Mouse (Mus musculus) hindbrain, postnatal 0 days (tissue): Measurements from ENCODE around the gene Ip6k1. TPM values are rescaled to one million over a fixed set of nuclear protein-coding genes. Genes with fewer than 3 reads are reported as not detected.

Source experiments
- ATAC-seq: fragments of 200-750 bp; cut with Nextera tagmentation; 2 replicates; pipeline ENCODE4 v1.8.0; 2017; ENCODE audit warnings: mild to moderate bottlenecking, moderate TSS enrichment, moderate library complexity
- DNase-seq: peaks from one replicate; pipeline ENCODE4 v3.0.0-alpha.2; 2015; ENCODE audit warnings: low spot score
- H3K27ac ChIP-seq: fragments of 300-500 bp; sonication (generic); 2 replicates; pipeline ENCODE4 v1.5.1; 2014; ENCODE audit warnings: mild to moderate bottlenecking
- H3K27me3 ChIP-seq: fragments of 300-500 bp; sonication (generic); 2 replicates; pipeline ENCODE4 v1.6.1; 2014; ENCODE audit warnings: low read length, mixed read lengths; ENCODE audit not compliant: insufficient read depth
- H3K36me3 ChIP-seq: fragments of 300-500 bp; sonication (generic); 2 replicates; pipeline ENCODE4 v1.6.1; 2014; ENCODE audit warnings: low read length, mixed read lengths; ENCODE audit not compliant: insufficient read depth
- H3K4me1 ChIP-seq: fragments of 300-500 bp; sonication (generic); 2 replicates; pipeline ENCODE4 v1.6.1; 2014; ENCODE audit warnings: antibody characterized with exemption, low read length, mixed read lengths; ENCODE audit not compliant: insufficient read depth
- H3K4me2 ChIP-seq: fragments of 300-500 bp; sonication (generic); 2 replicates; pipeline ENCODE4 v1.6.1; 2014; ENCODE audit warnings: low read depth, mild to moderate bottlenecking, low read length, moderate library complexity, mixed read lengths
- H3K4me3 ChIP-seq: fragments of 300-500 bp; sonication (generic); 2 replicates; pipeline ENCODE4 v1.5.1; 2014; ENCODE audit warnings: low read length
- H3K9ac ChIP-seq: fragments of 300-500 bp; sonication (generic); replicated peaks from 2 replicates; pipeline ENCODE4 v1.6.1; 2014; ENCODE audit warnings: mild to moderate bottlenecking, low read length, moderate library complexity, mixed read lengths
- H3K9me3 ChIP-seq: fragments of 300-500 bp; sonication (generic); 2 replicates; pipeline ENCODE4 v1.6.1; 2016; ENCODE audit warnings: low read length, mixed read lengths
- CTCF ChIP-seq: IDR thresholded peaks from 2 replicates; pipeline ENCODE4 v1.5.1; 2016; ENCODE audit warnings: antibody characterized with exemption, control low read depth, low read depth
- WGBS: fragments of 180-500 bp; shearing (Covaris S2); extraction: QIAGEN DNeasy Blood & Tissue Kit; methylation state at CpG from one replicate; pipeline ENCODE4 v1.1.7; 2014; 5-methylcytosine and 5-hydroxymethylcytosine counted together
- polyA plus RNA-seq: library from polyadenylated mRNA; unstranded; fragments of >200 nt; fragmentation: Nextera tagmentation; extraction: Ambion mirVana; gene quantifications from 2 replicates; pipeline ENCODE4 v1.2.1, GENCODE M21; 2015
- total RNA-seq: library from RNA; depleted of rRNA; stranded (reverse); fragments of >200 nt; gene quantifications from 2 replicates; pipeline ENCODE4 v1.2.3, GENCODE M21; 2014

Gene Ip6k1
- total and polyA plus RNA-seq, 2 experiments from 2014 or later: 83.6 to 258 TPM

DNA sequence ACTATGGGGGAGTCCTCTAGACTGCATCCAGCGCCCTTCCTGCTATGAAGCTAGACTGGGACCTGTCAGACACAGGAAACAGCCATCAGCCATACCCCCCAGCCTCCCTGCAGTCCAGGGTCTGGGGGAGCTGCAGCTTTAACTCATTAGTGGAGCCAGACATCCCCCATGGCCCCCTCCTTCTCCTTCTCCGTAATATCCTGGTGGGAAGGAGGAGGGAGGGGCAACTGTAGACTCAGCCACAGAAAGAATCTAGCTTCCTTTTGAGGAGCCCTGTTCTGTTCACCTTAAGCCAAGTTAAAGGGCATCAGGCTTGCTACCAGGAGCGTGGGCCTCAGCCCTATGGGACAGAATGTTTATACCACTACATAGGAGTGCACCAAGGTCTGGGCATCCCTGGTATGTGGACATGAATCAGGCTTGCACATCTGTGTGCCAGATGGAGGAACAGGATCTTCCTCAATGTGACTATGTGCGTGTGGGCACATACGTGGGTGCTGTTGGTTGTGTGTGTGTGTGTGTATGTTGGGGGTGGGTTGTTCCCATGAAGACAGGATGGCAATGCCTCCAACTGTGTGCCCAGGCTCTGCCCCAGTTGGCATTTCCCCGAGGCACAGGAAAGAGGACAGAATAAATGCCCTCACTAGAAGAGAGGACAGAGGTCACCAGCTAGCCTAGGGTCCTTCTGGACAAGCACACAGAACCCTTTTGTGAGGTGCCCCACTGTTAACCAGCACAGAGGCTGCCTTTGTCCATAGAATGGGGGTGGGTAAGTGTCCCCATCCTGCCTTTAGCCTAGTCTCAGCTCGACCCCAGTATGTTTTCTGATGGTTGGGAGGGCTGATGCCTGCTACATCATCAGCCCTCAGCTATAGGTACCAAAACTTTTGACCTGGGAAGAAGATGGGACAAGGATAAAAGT lies 20.4 kb upstream of the Ip6k1 start:
- Histone ChIP-seq H3K4me3 (no peak overlapping the region), H3K27ac (peak overlapping the region; percentile 79), H3K4me2 (peak overlapping the region; percentile 85; the same call in 1 of the 2 replicates), H3K27me3 (no peaks in the 10 kb centered on the region), H3K9ac (no peak overlapping the region), H3K36me3 (no peaks in the 10 kb centered on the region), H3K4me1 (peaks cover 10% of the 10 kb centered on the region; the same call in 1 of the 2 replicates), H3K9me3 (no peaks in the 10 kb centered on the region)
- no peak for TF ChIP-seq CTCF
- no peak for DNase-seq
- WGBS: 55% methylated on average over 6 of the region's 7 CpGs
- no peak for ATAC-seq

DNA sequence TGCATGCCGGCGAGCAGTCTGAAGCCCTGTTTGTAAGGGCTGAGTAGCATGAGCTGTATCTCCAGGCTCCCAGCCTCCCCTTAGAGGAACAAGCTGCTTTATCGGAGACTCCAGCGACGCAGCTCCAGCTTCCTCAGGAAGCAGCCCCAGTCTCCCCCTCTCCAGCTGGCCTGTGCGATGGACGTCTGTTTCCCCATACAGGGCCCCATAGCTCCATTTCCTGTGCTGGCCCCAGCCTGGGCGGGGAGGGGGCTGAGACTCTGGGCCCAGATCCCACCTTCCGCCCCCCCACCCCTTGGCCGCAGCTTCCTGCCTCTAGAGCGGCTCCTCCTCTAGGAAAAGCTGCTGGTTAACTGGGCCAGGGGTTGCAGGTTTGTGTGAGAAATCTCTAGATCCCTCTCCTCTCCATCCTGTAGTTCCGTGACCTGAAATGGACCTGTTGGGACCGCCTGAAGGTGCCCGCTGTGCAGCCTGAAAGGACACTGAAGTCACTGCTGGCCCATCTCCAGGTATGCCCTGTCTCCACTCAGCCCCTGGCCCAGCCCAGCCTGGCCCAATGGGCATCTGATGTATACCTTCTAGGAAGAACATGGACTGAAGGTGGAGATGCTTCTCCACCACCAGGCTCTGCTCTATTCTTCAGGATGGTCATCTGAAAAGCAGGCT lies 19.5 kb upstream of the Ip6k1 start, which contains the start of gene Gm20661:
Gene Gm20661, plus strand, starts transcription at position 378 of the 666 bp plus-strand sequence.
- Histone ChIP-seq H3K4me1 (peaks cover 10% of the 10 kb centered on the region; the same call in 1 of the 2 replicates), H3K9me3 (no peaks in the 10 kb centered on the region), H3K27ac (peak within 1 kb of the TSS; percentile 79), H3K9ac (peak within 1 kb of the TSS; percentile 37; the same call in 1 of the 2 replicates), H3K27me3 (no peaks in the 10 kb centered on the region), H3K4me2 (peak within 1 kb of the TSS; percentile 85; the same call in 1 of the 2 replicates), H3K36me3 (no peaks in the 10 kb centered on the region), H3K4me3 (no peak within 1 kb of the TSS)
- DNase-seq (peak; percentile 60), ATAC-seq (peak; percentile 43; the same call in 1 of the 2 replicates)
- WGBS: 39% methylated on average over 14 of the region's 14 CpGs
- no peak for TF ChIP-seq CTCF

DNA sequence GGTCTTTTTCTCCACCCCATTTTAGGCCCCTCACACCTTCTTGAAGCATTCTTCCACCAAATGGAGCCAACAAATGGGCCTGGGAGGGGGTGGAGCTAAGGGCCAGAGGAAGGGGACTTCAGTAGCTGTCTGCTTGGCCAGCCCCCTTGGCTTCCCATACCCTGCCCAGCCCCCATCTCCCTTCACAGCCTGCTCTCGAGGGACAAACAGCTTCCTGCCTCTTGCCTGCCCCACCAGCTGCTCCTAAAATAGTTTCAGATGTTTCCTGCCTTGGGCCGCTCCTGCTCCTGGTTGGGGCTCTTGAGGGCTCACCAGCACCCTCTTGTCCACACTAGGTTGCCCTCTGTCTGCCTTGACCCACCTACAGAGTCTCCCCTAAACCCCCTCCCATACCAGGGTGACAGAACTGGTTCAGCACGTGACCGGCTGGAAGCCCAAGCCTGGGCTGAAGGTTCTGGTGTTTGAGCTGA lies 18.8 kb upstream of the Ip6k1 start:
- no peak overlapping the region for H3K4me3 ChIP-seq
- no peaks in the 10 kb centered on the region for H3K27me3 ChIP-seq
- H3K27ac ChIP-seq: peak overlapping the region; percentile 79
- no peaks in the 10 kb centered on the region for H3K9me3 ChIP-seq
- peaks cover 10% of the 10 kb centered on the region; the same call in 1 of the 2 replicates for H3K4me1 ChIP-seq
- H3K4me2 ChIP-seq: peak overlapping the region; percentile 85; the same call in 1 of the 2 replicates
- no peak for TF ChIP-seq CTCF
- peak; percentile 51 for DNase-seq
- WGBS: 44% methylated on average over 4 of the region's 4 CpGs
- ATAC-seq: no peak
- no peak overlapping the region for H3K9ac ChIP-seq
- H3K36me3 ChIP-seq: no peaks in the 10 kb centered on the region

DNA sequence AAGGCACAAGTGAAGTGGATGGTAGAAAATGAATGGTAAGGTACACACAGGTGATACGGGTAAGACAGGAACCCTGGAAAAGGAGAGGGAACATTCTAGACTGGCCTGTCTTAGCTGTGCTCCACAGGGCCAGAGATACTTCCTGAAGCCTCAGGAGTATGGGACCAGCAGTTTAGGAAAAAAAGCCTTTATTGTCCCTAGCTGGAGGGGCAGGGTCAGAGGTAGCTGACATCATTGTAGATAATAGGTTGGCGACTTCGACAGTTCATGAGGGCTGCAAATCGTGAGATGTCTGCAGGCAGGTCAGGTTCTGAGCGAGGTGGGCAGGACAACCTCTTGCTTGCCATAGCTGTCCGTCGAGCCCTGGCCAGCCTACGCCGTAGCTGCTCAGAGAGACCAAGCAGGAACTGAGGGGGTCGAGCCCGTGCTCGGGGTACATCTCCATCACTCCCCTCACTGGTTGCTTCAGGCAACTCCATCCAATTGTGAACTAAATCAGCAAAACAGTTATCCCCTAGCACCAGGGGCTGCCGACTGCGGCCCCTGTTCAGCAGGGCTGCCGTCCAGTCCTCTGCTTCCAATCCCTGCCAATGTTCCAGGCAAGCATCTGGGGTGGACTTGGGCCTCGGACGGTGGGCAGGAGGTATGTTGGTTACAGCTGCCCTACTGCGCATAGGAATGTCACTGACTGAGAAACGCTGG lies 18.1 kb upstream of the Ip6k1 start:
- no peak overlapping the region for H3K9ac ChIP-seq
- H3K4me1 ChIP-seq: peaks cover 10% of the 10 kb centered on the region; the same call in 1 of the 2 replicates
- 71% methylated on average over 19 of the region's 19 CpGs for WGBS
- peak overlapping the region; percentile 79 for H3K27ac ChIP-seq
- H3K9me3 ChIP-seq: no peaks in the 10 kb centered on the region
- H3K4me2 ChIP-seq: peak overlapping the region; percentile 85
- DNase-seq (no peak), ATAC-seq (no peak)
- no peak for TF ChIP-seq CTCF
- H3K4me3 ChIP-seq: peak overlapping the region; percentile 64
- no peaks in the 10 kb centered on the region for H3K36me3 ChIP-seq
- H3K27me3 ChIP-seq: no peaks in the 10 kb centered on the region

DNA sequence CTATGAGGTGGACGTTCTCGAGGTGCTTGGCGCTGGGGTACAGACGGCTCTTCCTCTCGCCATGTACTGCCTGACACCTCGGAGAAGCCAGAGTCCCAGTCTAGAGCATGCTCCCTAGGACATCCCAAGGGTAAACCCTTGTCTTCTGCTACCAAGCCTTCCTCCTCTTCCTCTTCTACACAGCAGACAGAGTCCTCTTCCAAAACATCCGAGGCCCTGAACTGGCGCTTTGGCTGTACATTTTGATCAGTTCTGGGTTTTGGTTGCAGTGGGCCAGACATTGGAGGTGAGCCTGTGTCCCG lies 17.6 kb upstream of the Ip6k1 start:
- Histone ChIP-seq H3K36me3 (no peaks in the 10 kb centered on the region), H3K4me2 (peak overlapping the region; percentile 85), H3K4me1 (peaks cover 10% of the 10 kb centered on the region; the same call in 1 of the 2 replicates), H3K4me3 (peak overlapping the region; percentile 64), H3K9ac (peak overlapping the region; percentile 56; the same call in 1 of the 2 replicates), H3K27me3 (no peaks in the 10 kb centered on the region), H3K9me3 (no peaks in the 10 kb centered on the region), H3K27ac (peak overlapping the region; percentile 79; the same call in 1 of the 2 replicates)
- TF ChIP-seq CTCF: no peak
- no peak for DNase-seq
- 70% methylated on average over 9 of the region's 9 CpGs for WGBS
- no peak for ATAC-seq
